Mouse (Mus musculus) left cerebral cortex, adult 18-20 months (tissue): ENCODE data around the gene Nploc4. TPM values are rescaled to one million over a fixed set of nuclear protein-coding genes. Genes with fewer than 3 reads are reported as not detected.

Experiments
- DNase-seq, 2 experiments: peaks; one replicate each; pipeline ENCODE4 v3.0.0; 2021 to 2022; ENCODE audit warnings: low spot score in 2 of 2, mixed read lengths in 1 of 2
- long read RNA-seq, 2 experiments: library from polyadenylated mRNA; stranded (forward); transcript quantifications; one replicate each; pipeline ENCODE4 v2.0.0; 2021
- total RNA-seq, 2 experiments: library from RNA; stranded (reverse); gene quantifications; 2 replicates each; pipeline ENCODE4 v1.2.3; 2021

The Nploc4 gene
- total RNA-seq, result 10 to 100 TPM; 65.2 TPM
- long read RNA-seq, experiment 1, full-length matches to known transcripts, result 60 of 82 reads
- long read RNA-seq, experiment 1, partial matches to known transcripts, result 6 of 82 reads
- long read RNA-seq, experiment 1, other reads (novel, unspliced or antisense), result 16 of 82 reads
- long read RNA-seq, experiment 2, full-length matches to known transcripts, result 23 of 44 reads
- long read RNA-seq, experiment 2, partial matches to known transcripts, result 3 of 44 reads
- long read RNA-seq, experiment 2, other reads (novel, unspliced or antisense), result 18 of 44 reads

GRCm38 (mm10) chr11:120437152-120437856 is at the start of gene Nploc4:
Gene Nploc4, minus strand, starts transcription at chr11:120437708.
- peak; percentile 87 for DNase-seq

DNA sequence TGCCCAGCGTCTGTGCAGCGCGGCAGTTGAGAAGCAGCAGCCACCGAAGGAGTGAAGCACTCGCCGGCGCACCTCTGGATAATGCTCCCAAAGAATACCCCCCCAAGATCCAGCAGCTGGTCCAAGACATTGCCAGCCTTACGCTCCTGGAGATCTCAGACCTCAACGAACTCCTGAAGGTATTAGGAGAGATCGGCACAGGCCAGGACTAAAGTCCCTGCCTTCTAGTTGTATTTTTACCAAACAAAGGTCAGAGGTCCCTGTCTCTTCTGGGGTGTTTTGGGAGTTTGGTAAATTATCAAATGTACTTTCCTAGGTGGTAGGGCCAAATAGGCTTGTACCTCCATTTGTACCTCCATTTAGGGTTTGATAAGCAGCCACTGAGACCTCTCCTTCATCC is 47.7 kb upstream of the Nploc4 start:
- no peak for DNase-seq

- peak; percentile 87 to 90 for DNase-seq
Observed at GRCm38 (mm10) chr11:120484265-120484981, 46.9 kb upstream of the Nploc4 start, which contains the start of gene Mrpl12. Gene Mrpl12, plus strand, starts transcription at chr11:120484613.

DNA sequence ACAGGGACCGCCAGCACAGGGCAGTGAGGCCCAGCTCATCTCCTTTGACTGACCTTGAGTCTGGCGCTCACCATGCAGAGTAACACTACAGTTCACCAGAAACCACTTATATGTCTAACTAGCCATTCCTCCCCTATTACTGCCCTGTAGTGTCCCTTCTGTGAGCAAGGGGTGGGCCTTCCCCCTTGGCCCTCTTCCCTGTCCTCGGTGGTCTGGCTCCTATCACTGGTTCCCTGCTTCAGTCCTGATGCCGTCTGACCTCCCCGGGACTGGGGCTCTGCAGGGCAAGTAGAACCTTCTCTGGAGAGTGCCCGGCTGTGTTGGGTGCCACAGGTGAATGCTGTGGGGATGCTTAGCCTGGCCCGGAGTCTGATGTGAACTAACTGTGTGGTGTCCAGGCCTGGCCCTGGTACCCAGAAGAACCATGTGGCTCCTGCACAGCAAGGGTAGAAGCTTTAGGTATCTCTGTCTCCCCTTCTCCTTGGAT is 46.0 kb upstream of the Nploc4 start:
- DNase-seq, result no peak

GRCm38 (mm10) chr11:120472052-120472451 is 34.5 kb upstream of the Nploc4 start:
- DNase-seq, result no peak

DNA sequence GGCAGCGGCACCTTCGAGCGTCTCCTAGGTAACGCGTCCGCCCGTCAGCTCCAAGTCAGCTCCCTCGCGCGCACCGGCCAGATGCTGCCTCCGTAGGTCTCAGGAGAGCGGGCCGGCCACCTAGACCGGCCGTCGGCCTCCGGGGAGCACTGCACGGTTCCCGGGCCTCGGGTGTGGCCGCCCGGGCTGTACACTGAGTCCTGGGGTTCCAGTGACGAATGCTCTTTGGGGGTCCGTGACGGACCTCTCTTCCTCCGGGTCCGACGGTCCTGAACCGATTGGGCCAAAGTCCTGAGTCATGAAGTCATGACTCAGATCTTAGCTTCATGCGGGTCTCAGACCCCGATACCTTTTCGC is 30.2 kb upstream of the Nploc4 start:
- DNase-seq, result no peak

DNA sequence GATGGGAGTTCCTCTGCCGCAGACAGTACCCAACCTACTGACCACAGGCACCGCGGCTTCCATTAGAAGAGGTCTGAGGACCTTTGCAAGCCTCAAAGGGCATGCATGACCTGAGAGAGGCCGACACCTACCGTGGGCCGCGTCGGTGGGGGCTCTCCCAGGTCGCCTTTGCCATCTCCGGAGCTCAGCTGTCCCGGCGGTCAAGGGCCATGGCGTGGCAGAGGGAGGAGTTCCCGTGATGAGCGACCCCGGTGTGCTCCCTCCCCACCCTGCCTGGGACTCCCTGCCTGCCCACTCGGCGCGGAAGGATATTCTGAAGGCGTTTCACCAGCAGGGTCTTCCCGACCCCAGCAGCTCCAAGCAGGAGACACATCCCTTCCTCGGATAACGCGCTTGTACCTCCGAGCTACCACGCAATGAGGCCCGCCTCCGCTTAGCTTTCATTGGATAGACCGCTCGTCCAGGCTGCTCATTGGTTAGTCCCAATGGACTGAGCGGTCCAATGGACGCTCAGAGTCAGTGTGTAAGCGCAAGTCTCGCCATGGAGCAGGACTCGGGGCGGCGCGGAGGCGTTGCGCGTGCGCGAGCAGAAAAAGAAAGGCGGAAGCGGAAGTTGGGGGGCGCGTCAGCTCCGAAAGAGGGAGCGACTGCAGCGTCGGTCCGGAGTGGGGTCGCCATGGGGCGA is 29.7 kb upstream of the Nploc4 start, which contains the start of gene Arl16:
Gene Arl16 (minus strand): TSS at position 557 of the 685 bp plus-strand sequence.
- DNase-seq, result peak; percentile 93 to 95

DNA sequence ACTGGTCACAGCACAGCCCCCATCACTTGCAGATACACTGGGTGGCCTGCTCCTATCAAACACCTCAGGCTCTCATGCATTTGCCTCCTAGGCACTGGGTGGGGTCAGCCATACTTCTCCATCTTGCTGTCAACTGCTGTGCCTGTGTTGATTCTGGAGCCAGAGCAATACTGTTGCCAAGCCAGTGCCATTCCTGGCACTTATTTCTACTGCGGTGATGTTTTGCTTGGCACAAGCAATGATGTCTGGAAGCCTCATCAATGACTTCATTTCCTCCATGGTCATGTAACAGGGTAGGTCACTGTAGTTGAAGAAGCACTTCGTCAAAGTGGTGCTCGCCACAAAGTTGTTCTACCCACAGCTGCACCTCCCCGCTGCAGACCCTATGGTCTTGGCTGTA is 28.0 kb upstream of the Nploc4 start:
- no peak for DNase-seq

- DNase-seq, result no peak
Observed at GRCm38 (mm10) chr11:120464365-120464764, 26.9 kb upstream of the Nploc4 start.

DNA sequence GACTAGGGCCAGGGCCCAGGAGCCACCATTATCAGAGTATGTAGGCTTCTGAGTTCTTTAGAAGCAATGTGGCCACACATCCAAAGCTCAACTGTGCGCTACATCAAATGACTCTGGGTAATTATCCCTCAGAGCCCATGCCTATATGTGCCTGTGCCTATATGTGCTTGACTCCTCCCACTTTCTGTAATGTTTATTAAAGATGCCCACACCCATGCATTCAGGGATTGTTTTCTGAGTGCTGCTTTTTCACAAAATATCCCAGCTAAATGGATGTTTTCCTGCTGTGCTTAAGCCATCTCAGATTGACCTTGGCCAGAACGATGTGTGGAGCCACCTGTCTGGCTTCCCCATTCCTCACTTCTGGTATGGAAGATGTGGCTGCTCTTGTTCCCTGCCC is 26.0 kb upstream of the Nploc4 start:
- DNase-seq, result no peak

- DNase-seq, result no peak
Observed at GRCm38 (mm10) chr11:120458847-120459597, 21.5 kb upstream of the Nploc4 start.

- peak; percentile 72 to 80 for DNase-seq
Observed at GRCm38 (mm10) chr11:120457772-120458751, 20.6 kb upstream of the Nploc4 start, which contains the start of the genes Oxld1 and Ccdc137. Gene Oxld1, minus strand, starts transcription at chr11:120458068. Gene Ccdc137, plus strand, starts transcription at chr11:120458115.

GRCm38 (mm10) chr11:120457370-120457769 is 19.9 kb upstream of the Nploc4 start:
- DNase-seq, result no peak

- no peak for DNase-seq
Observed at GRCm38 (mm10) chr11:120455413-120455812, 17.9 kb upstream of the Nploc4 start.

GRCm38 (mm10) chr11:120454965-120455364 is 17.5 kb upstream of the Nploc4 start:
- DNase-seq, result no peak

- DNase-seq, result no peak
Observed at GRCm38 (mm10) chr11:120453306-120453705, 15.8 kb upstream of the Nploc4 start, which contains the start of gene Pde6g. Gene Pde6g, minus strand, starts transcription at chr11:120453500.

DNA sequence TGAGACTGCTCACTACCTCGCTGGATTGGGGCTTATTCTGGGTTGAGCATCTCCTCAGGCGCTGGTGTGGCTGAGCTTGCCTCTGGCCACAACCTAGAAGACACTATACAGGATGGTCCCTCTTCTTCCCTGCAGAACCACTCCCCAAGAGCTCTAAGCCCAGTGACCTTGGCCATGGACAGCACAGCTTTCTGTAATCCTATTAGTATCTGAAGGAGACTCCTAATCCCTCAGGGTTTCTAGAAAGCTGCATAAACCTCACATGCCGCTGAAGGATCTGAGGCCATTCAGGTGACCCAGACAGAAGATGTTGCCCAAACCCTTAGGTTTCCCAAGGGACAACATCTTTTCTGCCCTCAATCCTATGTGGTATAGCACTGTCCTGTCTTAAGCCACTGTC is 14.7 kb upstream of the Nploc4 start:
- DNase-seq, result no peak

DNA sequence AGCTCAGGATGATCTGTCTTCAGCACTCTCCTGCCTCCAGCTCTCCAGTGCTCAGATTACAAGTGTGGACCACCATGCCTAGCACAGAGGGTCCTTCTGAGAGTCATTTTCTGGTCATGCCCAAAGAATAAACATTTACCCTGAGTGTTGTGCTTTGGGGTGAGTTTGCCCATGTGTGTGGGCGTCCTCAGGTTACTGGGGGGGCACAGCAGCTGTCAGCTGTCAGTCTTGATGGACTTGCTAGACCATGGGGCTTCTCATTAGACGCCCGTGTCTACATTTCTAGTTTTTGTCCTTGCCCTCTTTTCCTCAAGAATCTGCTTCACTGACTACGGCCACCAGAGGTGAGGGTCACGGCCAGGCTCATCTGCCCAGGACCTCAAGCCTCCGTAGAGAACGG is 9.7 kb upstream of the Nploc4 start:
- no peak for DNase-seq

- no peak for DNase-seq
Observed at GRCm38 (mm10) chr11:120445475-120445874, 8.0 kb upstream of the Nploc4 start.
